ENCODE assay signal across 31 mouse cellular contexts in genomic region chr2:157317220-157317619, GRCm38 (mm10). TPM values are rescaled to one million over a fixed set of nuclear protein-coding genes. Genes with fewer than 3 reads are reported as not detected.
DNase-seq lines count a peak whose midpoint lies in the region; ATAC-seq and TF ChIP-seq lines count a peak whose summit lies in the region.
"Had no signal": no experiment of that assay in that cellular context is flagged by ENCODE, and none has a peak within 500 bp of the region (broad histone marks: within the 10 kb centered on the region; RNA-seq: fewer than 3 reads in every experiment).

No protein-coding gene starts in this region.

- no peak overlapping the region for H3K4me2 ChIP-seq in heart, embryonic 15.5 days
- H3K4me2 ChIP-seq in heart, embryonic 11.5 days, result no peak overlapping the region
- H3K4me2 ChIP-seq in midbrain, embryonic 14.5 days (ENCODE audit: low read length), result no peak overlapping the region
- H3K4me2 ChIP-seq in midbrain, embryonic 15.5 days, result no peak overlapping the region
- H3K4me2 ChIP-seq: limb, embryonic 12.5 days; liver, embryonic 13.5 days; midbrain, embryonic 13.5 days had no signal

- H3K9me3 ChIP-seq in heart, embryonic 15.5 days (replicated peaks), result no peaks in the 10 kb centered on the region
- H3K9me3 ChIP-seq in heart, embryonic 11.5 days (replicated peaks; ENCODE audit: control insufficient read depth, low read length), result no peaks in the 10 kb centered on the region
- H3K9me3 ChIP-seq in midbrain, embryonic 14.5 days (ENCODE audit: control insufficient read depth, low read length), result no peaks in the 10 kb centered on the region
- no peaks in the 10 kb centered on the region for H3K9me3 ChIP-seq in midbrain, embryonic 15.5 days
- no peaks in the 10 kb centered on the region for H3K9me3 ChIP-seq in heart, embryonic 10.5 days
- H3K9me3 ChIP-seq: limb, embryonic 12.5 days; liver, embryonic 13.5 days; megakaryocyte, embryonic 14.5 days; midbrain, embryonic 13.5 days had no signal

- peaks cover 77% of the 10 kb centered on the region for H3K36me3 ChIP-seq in heart, embryonic 15.5 days
- H3K36me3 ChIP-seq in heart, embryonic 11.5 days (ENCODE audit: control insufficient read depth, insufficient read depth, low read length), result peaks cover 42% of the 10 kb centered on the region
- peaks cover 87% of the 10 kb centered on the region for H3K36me3 ChIP-seq in midbrain, embryonic 14.5 days (ENCODE audit: control insufficient read depth, insufficient read depth, low read length)
- peaks cover 23% of the 10 kb centered on the region for H3K36me3 ChIP-seq in midbrain, embryonic 15.5 days (replicated peaks)
- H3K36me3 ChIP-seq in heart, embryonic 10.5 days, result peaks cover 95% of the 10 kb centered on the region

- peaks cover 18% of the 10 kb centered on the region for H3K4me1 ChIP-seq in heart, embryonic 15.5 days (replicated peaks)
- H3K4me1 ChIP-seq in heart, embryonic 11.5 days (ENCODE audit: control insufficient read depth, insufficient read depth, low read length), result no peaks in the 10 kb centered on the region
- peaks cover 12% of the 10 kb centered on the region for H3K4me1 ChIP-seq in midbrain, embryonic 14.5 days (ENCODE audit: control insufficient read depth, insufficient read depth, low read length)
- peaks cover 44% of the 10 kb centered on the region for H3K4me1 ChIP-seq in midbrain, embryonic 15.5 days
- H3K4me1 ChIP-seq in heart, embryonic 10.5 days, result no peaks in the 10 kb centered on the region
- H3K4me1 ChIP-seq: liver, embryonic 13.5 days had no signal

- no peak for ATAC-seq in heart, embryonic 15.5 days (replicated peaks; ENCODE audit: insufficient number of reproducible peaks, insufficient read depth, low FRiP score, low read depth)
- ATAC-seq in heart, embryonic 11.5 days (replicated peaks; ENCODE audit: insufficient number of reproducible peaks, low FRiP score, low TSS enrichment), result no peak
- ATAC-seq in midbrain, embryonic 14.5 days (ENCODE audit: low FRiP score, low TSS enrichment), result no peak
- no peak for ATAC-seq in midbrain, embryonic 15.5 days (replicated peaks)
- ATAC-seq: midbrain, embryonic 13.5 days had no signal

- no peak for DNase-seq in layer of hippocampus, adult 2 months (ENCODE audit: low spot score in 2 of 2)
- DNase-seq in layer of hippocampus, adult 8-10 months (ENCODE audit: low spot score in 2 of 2), result no peak
- no peak for DNase-seq in midbrain, embryonic 14.5 days
- peak; percentile 55 for DNase-seq in lung, postnatal 36 days
- no peak for DNase-seq in heart, embryonic 10.5 days (ENCODE audit: low spot score)
- DNase-seq: adrenal gland, adult 2 months; cerebellum, adult 11 months; cerebellum, adult 9-11 months; gastrocnemius, postnatal 25 days; heart, adult 18-20 months; heart, postnatal 36 days; kidney, adult 9 months; kidney, postnatal 14 days; layer of hippocampus, postnatal 36 days; liver, embryonic 13.5 days; thymus, postnatal 14 days had no signal

- no peaks in the 10 kb centered on the region for H3K27me3 ChIP-seq in heart, embryonic 15.5 days
- no peaks in the 10 kb centered on the region for H3K27me3 ChIP-seq in heart, embryonic 11.5 days (ENCODE audit: control insufficient read depth, insufficient read depth, low read length)
- no peaks in the 10 kb centered on the region for H3K27me3 ChIP-seq in midbrain, embryonic 14.5 days (ENCODE audit: control insufficient read depth, insufficient read depth, low read length)
- no peaks in the 10 kb centered on the region for H3K27me3 ChIP-seq in midbrain, embryonic 15.5 days (replicated peaks)
- H3K27me3 ChIP-seq in heart, embryonic 10.5 days (ENCODE audit: insufficient read depth, poor library complexity, severe bottlenecking), result no peaks in the 10 kb centered on the region
- H3K27me3 ChIP-seq: limb, embryonic 12.5 days; liver, embryonic 13.5 days; megakaryocyte, embryonic 14.5 days; midbrain, embryonic 13.5 days had no signal

- 0 out of 2 replicates have a peak overlapping the region, but pooled peaks have one; percentile 40 for H3K27ac ChIP-seq in heart, embryonic 15.5 days
- H3K27ac ChIP-seq in heart, embryonic 11.5 days (ENCODE audit: low read depth, low read length), result no peak overlapping the region
- peak overlapping the region; percentile 18; the same call in 1 of the 2 replicates for H3K27ac ChIP-seq in layer of hippocampus, adult 2 months
- H3K27ac ChIP-seq in midbrain, embryonic 14.5 days (replicated peaks; ENCODE audit: low read depth, low read length), result 0 out of 2 replicates have a peak overlapping the region, but pooled peaks have one; percentile 57
- no peak overlapping the region for H3K27ac ChIP-seq in midbrain, embryonic 15.5 days
- H3K27ac ChIP-seq in heart, embryonic 10.5 days, result no peak overlapping the region
- H3K27ac ChIP-seq: limb, embryonic 12.5 days; liver, embryonic 13.5 days; midbrain, embryonic 13.5 days had no signal

- H3K9ac ChIP-seq in heart, embryonic 15.5 days, result no peak overlapping the region
- no peak overlapping the region for H3K9ac ChIP-seq in heart, embryonic 11.5 days (ENCODE audit: low read depth, low read length)
- H3K9ac ChIP-seq in midbrain, embryonic 14.5 days (replicated peaks; ENCODE audit: low read length), result no peak overlapping the region
- no peak overlapping the region for H3K9ac ChIP-seq in midbrain, embryonic 15.5 days
- H3K9ac ChIP-seq: limb, embryonic 12.5 days; liver, embryonic 13.5 days had no signal

- TF ChIP-seq CTCF in layer of hippocampus, adult 2 months (conservative IDR thresholded peaks at IDR 0.05), result no peak

- WGBS in heart, embryonic 15.5 days, result 69% methylated on average over 6 of the region's 6 CpGs
- WGBS in heart, embryonic 11.5 days (ENCODE audit: insufficient replicate concordance), result 87% methylated on average over 6 of the region's 6 CpGs
- WGBS in midbrain, embryonic 14.5 days, result 89% methylated on average over 6 of the region's 6 CpGs
- 88% methylated on average over 6 of the region's 6 CpGs for WGBS in midbrain, embryonic 15.5 days
- 95% methylated on average over 6 of the region's 6 CpGs for WGBS in heart, embryonic 10.5 days

- no peak overlapping the region for H3K4me3 ChIP-seq in heart, embryonic 15.5 days
- no peak overlapping the region for H3K4me3 ChIP-seq in heart, embryonic 11.5 days (ENCODE audit: low read depth, low read length)
- H3K4me3 ChIP-seq in layer of hippocampus, adult 2 months, result no peak overlapping the region
- no peak overlapping the region for H3K4me3 ChIP-seq in midbrain, embryonic 14.5 days (replicated peaks; ENCODE audit: low read depth, low read length)
- H3K4me3 ChIP-seq in midbrain, embryonic 15.5 days, result no peak overlapping the region
- H3K4me3 ChIP-seq in heart, embryonic 10.5 days, result no peak overlapping the region
- H3K4me3 ChIP-seq: limb, embryonic 12.5 days; liver, embryonic 13.5 days; megakaryocyte, embryonic 14.5 days; midbrain, embryonic 13.5 days had no signal

RNA-seq across cellular contexts. Expression of gene Ghrh, which starts 30.1 kb away (rescaled TPM):
- polyA plus RNA-seq in heart, embryonic 15.5 days (2015; fragmentation: Nextera tagmentation; extraction: Ambion mirVana), result not detected in 2 replicates
- not detected in 2 replicates for polyA plus RNA-seq in heart, embryonic 11.5 days (2014; fragmentation: Nextera tagmentation; extraction: Ambion mirVana)
- not detected for total RNA-seq in layer of hippocampus, adult 2 months (2021)
- total RNA-seq in layer of hippocampus, adult 8-10 months (2022), result not detected
- 2.3 and 2.4 TPM in 2 replicates for polyA plus RNA-seq in midbrain, embryonic 14.5 days (2014; fragmentation: Nextera tagmentation; extraction: Ambion mirVana)
- polyA plus RNA-seq in midbrain, embryonic 15.5 days (2015; fragmentation: Nextera tagmentation; extraction: Ambion mirVana), result 1.3 and 4.1 TPM in 2 replicates
- polyA plus RNA-seq in heart, embryonic 10.5 days (2016; fragmentation: Nextera tagmentation; extraction: Ambion mirVana), result not detected in 2 replicates
- total RNA-seq: adrenal gland, adult 2 months; adrenal gland, postnatal 4 days; common myeloid progenitor, adult 5-6 weeks; gastrocnemius, postnatal 25 days; heart, adult 18-20 months; heart, postnatal 36 days; layer of hippocampus, adult 18-20 months; layer of hippocampus, postnatal 36 days; left cerebral cortex, postnatal 10 days; MEL had no signal
- polyA plus RNA-seq: adrenal gland, adult 2 months; C2C12; heart, embryonic 14.5 days; limb, embryonic 12.5 days; liver, embryonic 13.5 days; neural tube, embryonic 14.5 days; spleen, adult 2 months had no signal

RNA-seq across cellular contexts. Expression of gene Mroh8, which starts 37.9 kb away (rescaled TPM):
- 0.09 and 0.27 TPM in 2 replicates for polyA plus RNA-seq in heart, embryonic 15.5 days (2015; fragmentation: Nextera tagmentation; extraction: Ambion mirVana)
- polyA plus RNA-seq in heart, embryonic 11.5 days (2014; fragmentation: Nextera tagmentation; extraction: Ambion mirVana), result 0.17 and 0.21 TPM in 2 replicates
- total RNA-seq in layer of hippocampus, adult 2 months (2021), result 1 to 10 TPM in 1 of 2 experiments, under 1 TPM in 1; 0.61 to 1.2 TPM
- total RNA-seq in layer of hippocampus, adult 8-10 months (2022), result 1 to 10 TPM in 3 of 4 experiments, under 1 TPM in 1; 0.93 to 2.1 (median 1.2) TPM
- polyA plus RNA-seq in midbrain, embryonic 14.5 days (2014; fragmentation: Nextera tagmentation; extraction: Ambion mirVana), result 0.33 and 0.53 TPM in 2 replicates
- 0.50 and 0.74 TPM in 2 replicates for polyA plus RNA-seq in midbrain, embryonic 15.5 days (2015; fragmentation: Nextera tagmentation; extraction: Ambion mirVana)
- 0.51 and 0.62 TPM in 2 replicates for polyA plus RNA-seq in heart, embryonic 10.5 days (2016; fragmentation: Nextera tagmentation; extraction: Ambion mirVana)

RNA-seq across cellular contexts. Expression of gene Rpn2, which starts 38.4 kb away (rescaled TPM):
- polyA plus RNA-seq in heart, embryonic 15.5 days (2015; fragmentation: Nextera tagmentation; extraction: Ambion mirVana), result 152 and 188 TPM in 2 replicates
- polyA plus RNA-seq in heart, embryonic 11.5 days (2014; fragmentation: Nextera tagmentation; extraction: Ambion mirVana), result 202 and 214 TPM in 2 replicates
- total RNA-seq in layer of hippocampus, adult 2 months (2021), result 100 to 1,000 TPM; 132 to 138 TPM
- total RNA-seq in layer of hippocampus, adult 8-10 months (2022), result 100 to 1,000 TPM; 150 to 156 (median 153) TPM
- 167 and 194 TPM in 2 replicates for polyA plus RNA-seq in midbrain, embryonic 14.5 days (2014; fragmentation: Nextera tagmentation; extraction: Ambion mirVana)
- 215 and 218 TPM in 2 replicates for polyA plus RNA-seq in midbrain, embryonic 15.5 days (2015; fragmentation: Nextera tagmentation; extraction: Ambion mirVana)
- 254 and 281 TPM in 2 replicates for polyA plus RNA-seq in heart, embryonic 10.5 days (2016; fragmentation: Nextera tagmentation; extraction: Ambion mirVana)

RNA-seq across cellular contexts. Expression of gene Manbal, which starts 50.2 kb away (rescaled TPM):
- polyA plus RNA-seq in heart, embryonic 15.5 days (2015; fragmentation: Nextera tagmentation; extraction: Ambion mirVana), result 49.7 and 62.0 TPM in 2 replicates
- polyA plus RNA-seq in heart, embryonic 11.5 days (2014; fragmentation: Nextera tagmentation; extraction: Ambion mirVana), result 29.8 and 35.8 TPM in 2 replicates
- total RNA-seq in layer of hippocampus, adult 2 months (2021), result 10 to 100 TPM; 52.0 to 55.7 TPM
- total RNA-seq in layer of hippocampus, adult 8-10 months (2022), result 10 to 100 TPM; 53.4 to 60.4 (median 58.8) TPM
- 47.8 and 89.9 TPM in 2 replicates for polyA plus RNA-seq in midbrain, embryonic 14.5 days (2014; fragmentation: Nextera tagmentation; extraction: Ambion mirVana)
- polyA plus RNA-seq in midbrain, embryonic 15.5 days (2015; fragmentation: Nextera tagmentation; extraction: Ambion mirVana), result 104 and 107 TPM in 2 replicates
- 63.2 and 68.2 TPM in 2 replicates for polyA plus RNA-seq in heart, embryonic 10.5 days (2016; fragmentation: Nextera tagmentation; extraction: Ambion mirVana)

Comparison
In these comparisons a context has a peak if more than half of its experiments do, and no peak if none do; other contexts are left out.
1. H3K27ac ChIP-seq: peak in heart, embryonic 15.5 days (single experiment), layer of hippocampus, adult 2 months (single experiment) and midbrain, embryonic 14.5 days (single experiment); none in heart, embryonic 11.5 days (single experiment), midbrain, embryonic 15.5 days (single experiment) and heart, embryonic 10.5 days (single experiment).